Mouse (Mus musculus): ENCODE results near the gene Kremen2.

- TF ChIP-seq CTCF (IDR thresholded peaks at IDR 0.05; ENCODE audit: control insufficient read depth, insufficient read depth, insufficient read length) = no peak
- TF ChIP-seq MAX (IDR thresholded peaks at IDR 0.05) = no peak
- no peak for TF ChIP-seq FOSL1 (IDR thresholded peaks at IDR 0.05; ENCODE audit: insufficient read depth, low read length, poor library complexity, severe bottlenecking)
- no peak for TF ChIP-seq MYOD1 (IDR thresholded peaks at IDR 0.05; ENCODE audit: control insufficient read depth, insufficient read length, low read depth)
- TF ChIP-seq USF1 (IDR thresholded peaks at IDR 0.05; ENCODE audit: low read depth) = no peak
Observed at GRCm38 (mm10) chr17:23757581-23757980, 11.9 kb upstream of the Kremen2 start.

Measured in C2C12 (cell line).